Mouse (Mus musculus): ENCODE results near the gene Mrps7.

- TF ChIP-seq CTCF (conservative IDR thresholded peaks at IDR 0.05; ENCODE audit: insufficient read depth, insufficient read length, low read depth, low read length) (peak; percentile 77), POLR2A (IDR thresholded peaks at IDR 0.05; ENCODE audit: low read depth, low read length) (no peak)
Observed at GRCm38 (mm10) chr11:115631505-115631890, 27.8 kb downstream of the Mrps7 start.

Data from kidney, adult 2 months (tissue).